Mouse (Mus musculus): ENCODE measurements around the gene Wipi1. TPM values are rescaled to one million over a fixed set of nuclear protein-coding genes. Genes with fewer than 3 reads are reported as not detected.

The Wipi1 gene
- total RNA-seq, 1 experiment, result 6.6 TPM

DNA sequence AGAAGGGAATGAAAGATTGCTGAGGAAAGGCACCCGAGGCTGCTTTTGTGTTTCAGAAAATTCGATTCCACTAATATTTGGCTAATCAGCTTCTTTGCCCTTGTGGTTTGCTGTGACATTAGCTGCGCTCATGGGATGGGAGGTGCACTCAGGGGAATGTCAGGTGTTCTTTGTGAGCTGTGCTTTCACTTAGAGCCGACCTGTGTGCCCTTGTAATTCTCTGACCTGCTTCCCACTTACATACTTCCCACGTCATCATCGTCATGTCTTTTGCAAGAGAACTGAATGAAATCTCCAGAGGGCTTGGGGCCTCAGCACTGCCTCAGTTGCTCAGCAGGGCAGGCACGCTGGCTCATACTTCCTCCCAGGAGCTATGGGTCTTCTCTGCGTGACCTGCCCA is 41.4 kb upstream of the Wipi1 start:
- in situ Hi-C loops (cut with MboI; ENCODE audit: low sequenced_read_pairs in 2 of 2, unreplicated experiment in 2 of 2), result no loop called here
- Histone ChIP-seq H3K4me1 (ENCODE audit: control insufficient read depth in 2 of 2, insufficient read depth in 2 of 2, low read length in 2 of 2, poor library complexity in 1 of 2) (peaks cover 0 to 1% of the 10 kb centered on the region in 2 experiments; a peak in 1 of 4 replicates), H3K9me3 (ENCODE audit: control insufficient read depth, insufficient read depth, low read depth, low read length) (no peaks in the 10 kb centered on the region), H3K27ac (ENCODE audit: insufficient read depth, low read depth, low read length, poor library complexity, severe bottlenecking) (no peak overlapping the region), H3K4me3 (ENCODE audit: insufficient read depth in 1 of 2, low read depth in 1 of 2, low read length in 2 of 2, poor library complexity in 1 of 2, severe bottlenecking in 1 of 2) (no peak overlapping the region), H3K36me3 (ENCODE audit: control insufficient read depth, insufficient read depth, low read length, poor library complexity, severe bottlenecking) (peaks cover 3% of the 10 kb centered on the region), H3K9ac (ENCODE audit: insufficient read depth, low read depth, low read length, poor library complexity, severe bottlenecking) (no peak overlapping the region)
- no peak for DNase-seq (ENCODE audit: low read depth, low spot score)
- TF ChIP-seq ZC3H11A (IDR thresholded peaks at IDR 0.05; ENCODE audit: borderline replicate concordance, low read depth, low read length) (no peak), HCFC1 (IDR thresholded peaks at IDR 0.05; ENCODE audit: borderline replicate concordance, insufficient read depth, low read length) (no peak), ZNF384 (IDR thresholded peaks at IDR 0.05; ENCODE audit: low read depth, low read length) (no peak), MAFK (IDR thresholded peaks at IDR 0.05; ENCODE audit: insufficient read depth, low read depth, low read length) (no peak), CHD2 (IDR thresholded peaks at IDR 0.05; ENCODE audit: low read depth, low read length) (no peak)

DNA sequence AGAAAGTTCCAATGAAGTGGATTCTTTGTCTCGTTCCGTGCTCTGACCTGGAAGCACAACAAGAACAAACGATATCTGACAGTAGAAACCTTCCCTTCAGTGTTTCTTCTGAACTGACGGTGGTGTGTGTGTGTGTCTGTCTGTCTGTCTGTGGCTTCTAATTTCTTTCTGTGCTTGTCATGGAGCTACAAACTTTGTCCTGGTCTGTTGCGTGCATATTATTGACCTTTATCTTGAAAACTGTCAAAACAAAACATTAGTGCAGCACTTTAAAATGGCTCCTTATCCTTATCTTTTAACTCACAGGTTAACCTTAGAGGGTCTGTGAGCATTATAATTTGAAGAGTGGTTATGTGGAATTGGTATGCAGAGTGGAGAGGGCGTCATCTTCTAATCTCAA is 40.7 kb upstream of the Wipi1 start:
- no peak overlapping the region for H3K27ac ChIP-seq (ENCODE audit: insufficient read depth, low read depth, low read length, poor library complexity, severe bottlenecking)
- H3K36me3 ChIP-seq (ENCODE audit: control insufficient read depth, insufficient read depth, low read length, poor library complexity, severe bottlenecking), result peaks cover 3% of the 10 kb centered on the region
- TF ChIP-seq MAFK (IDR thresholded peaks at IDR 0.05; ENCODE audit: insufficient read depth, low read depth, low read length) (no peak), ZC3H11A (IDR thresholded peaks at IDR 0.05; ENCODE audit: borderline replicate concordance, low read depth, low read length) (no peak), CHD2 (IDR thresholded peaks at IDR 0.05; ENCODE audit: low read depth, low read length) (no peak), HCFC1 (IDR thresholded peaks at IDR 0.05; ENCODE audit: borderline replicate concordance, insufficient read depth, low read length) (no peak), ZNF384 (IDR thresholded peaks at IDR 0.05; ENCODE audit: low read depth, low read length) (no peak)
- H3K4me3 ChIP-seq (ENCODE audit: insufficient read depth in 1 of 2, low read depth in 1 of 2, low read length in 2 of 2, poor library complexity in 1 of 2, severe bottlenecking in 1 of 2), result no peak overlapping the region
- H3K9me3 ChIP-seq (ENCODE audit: control insufficient read depth, insufficient read depth, low read depth, low read length), result no peaks in the 10 kb centered on the region
- no peak overlapping the region; the same call in 1 of the 2 replicates for H3K9ac ChIP-seq (ENCODE audit: insufficient read depth, low read depth, low read length, poor library complexity, severe bottlenecking)
- in situ Hi-C loops (cut with MboI; ENCODE audit: low sequenced_read_pairs in 2 of 2, unreplicated experiment in 2 of 2), result no loop called here
- H3K4me1 ChIP-seq (ENCODE audit: control insufficient read depth in 2 of 2, insufficient read depth in 2 of 2, low read length in 2 of 2, poor library complexity in 1 of 2), result peaks cover 0 to 1% of the 10 kb centered on the region in 2 experiments; a peak in 1 of 4 replicates
- no peak for DNase-seq (ENCODE audit: low read depth, low spot score)

DNA sequence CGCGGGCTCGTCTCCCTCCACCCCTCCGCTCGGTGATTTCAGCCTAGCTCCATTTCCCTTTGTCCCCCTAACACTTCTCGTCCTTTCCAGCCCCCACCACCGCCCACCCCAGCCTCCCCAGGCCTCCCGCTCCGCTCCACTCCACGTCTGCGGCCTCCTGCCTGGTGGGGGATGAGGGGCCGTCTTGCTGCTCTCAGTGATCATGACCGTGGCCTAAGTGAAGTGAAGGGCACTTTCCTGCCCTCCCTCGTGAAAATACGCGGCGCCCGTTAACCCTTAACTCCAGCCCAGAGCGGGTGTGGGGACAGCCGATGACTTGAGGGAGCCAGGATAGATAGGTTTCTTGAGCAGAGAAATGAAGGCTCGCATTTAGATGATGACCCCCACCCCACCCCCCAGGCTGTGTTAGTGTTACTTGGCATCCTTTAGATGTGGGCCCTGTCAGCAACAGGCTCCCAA is 39.8 kb upstream of the Wipi1 start:
- H3K36me3 ChIP-seq (ENCODE audit: control insufficient read depth, insufficient read depth, low read length, poor library complexity, severe bottlenecking), result peaks cover 3% of the 10 kb centered on the region
- peak overlapping the region; percentile 91 to 98 for H3K4me3 ChIP-seq (ENCODE audit: insufficient read depth in 1 of 2, low read depth in 1 of 2, low read length in 2 of 2, poor library complexity in 1 of 2, severe bottlenecking in 1 of 2)
- H3K4me1 ChIP-seq (ENCODE audit: control insufficient read depth in 2 of 2, insufficient read depth in 2 of 2, low read length in 2 of 2, poor library complexity in 1 of 2), result peaks cover 0 to 1% of the 10 kb centered on the region in 2 experiments; a peak in 1 of 4 replicates
- DNase-seq (ENCODE audit: low read depth, low spot score), result no peak
- in situ Hi-C loops (cut with MboI; ENCODE audit: low sequenced_read_pairs in 2 of 2, unreplicated experiment in 2 of 2), result no loop called here
- H3K27ac ChIP-seq (ENCODE audit: insufficient read depth, low read depth, low read length, poor library complexity, severe bottlenecking), result peak overlapping the region; percentile 61; the same call in 1 of the 2 replicates
- H3K9me3 ChIP-seq (ENCODE audit: control insufficient read depth, insufficient read depth, low read depth, low read length), result no peaks in the 10 kb centered on the region
- TF ChIP-seq ZNF384 (IDR thresholded peaks at IDR 0.05; ENCODE audit: low read depth, low read length), result no peak
- no peak for TF ChIP-seq CHD2 (IDR thresholded peaks at IDR 0.05; ENCODE audit: low read depth, low read length)
- TF ChIP-seq ZC3H11A (IDR thresholded peaks at IDR 0.05; ENCODE audit: borderline replicate concordance, low read depth, low read length), result no peak
- TF ChIP-seq MAFK (IDR thresholded peaks at IDR 0.05; ENCODE audit: insufficient read depth, low read depth, low read length), result no peak
- TF ChIP-seq HCFC1 (IDR thresholded peaks at IDR 0.05; ENCODE audit: borderline replicate concordance, insufficient read depth, low read length), result no peak
- H3K9ac ChIP-seq (ENCODE audit: insufficient read depth, low read depth, low read length, poor library complexity, severe bottlenecking), result peak overlapping the region; percentile 90

DNA sequence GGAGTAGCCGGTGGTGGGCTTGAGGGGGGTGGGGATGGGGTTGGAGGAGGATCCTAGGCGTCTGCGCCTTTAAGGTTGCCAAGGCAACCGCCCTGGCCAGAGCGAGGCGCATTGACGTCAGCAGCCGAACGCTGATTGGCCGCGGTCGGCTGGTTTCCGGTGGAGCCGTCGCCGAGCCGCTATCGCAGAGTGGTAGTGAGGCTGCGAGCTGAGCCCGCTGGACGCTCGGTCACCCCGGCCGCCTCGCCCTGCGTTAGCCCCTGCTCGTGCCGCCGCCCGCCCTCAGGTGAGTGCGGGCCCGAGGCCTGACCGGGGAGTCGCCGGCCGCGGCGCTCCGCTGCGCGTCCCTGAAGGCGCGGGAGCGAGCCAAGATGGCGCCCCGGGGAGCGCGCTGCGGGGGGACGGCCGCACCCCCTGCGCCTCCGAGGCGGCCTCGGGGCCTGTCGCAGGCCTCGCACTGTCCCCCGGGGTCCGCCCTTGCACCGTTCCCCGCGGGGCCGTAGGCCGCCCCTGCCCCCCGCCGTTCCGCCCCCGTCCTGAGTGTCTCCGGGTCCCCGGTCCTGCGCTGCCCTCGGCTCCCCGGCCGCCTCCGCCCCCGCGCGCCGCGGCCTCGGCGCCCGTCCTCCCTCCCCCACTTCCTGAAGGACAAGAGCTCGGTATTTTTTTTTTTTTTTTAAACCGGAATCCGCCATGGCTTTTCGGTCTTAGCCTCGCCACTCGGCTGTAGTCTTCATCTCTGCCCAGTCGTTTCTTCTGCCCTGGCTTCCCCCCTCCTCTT is 39.2 kb upstream of the Wipi1 start:
- Histone ChIP-seq H3K4me1 (ENCODE audit: control insufficient read depth in 2 of 2, insufficient read depth in 2 of 2, low read length in 2 of 2, poor library complexity in 1 of 2) (peaks cover 0 to 1% of the 10 kb centered on the region in 2 experiments; a peak in 1 of 4 replicates), H3K9me3 (ENCODE audit: control insufficient read depth, insufficient read depth, low read depth, low read length) (no peaks in the 10 kb centered on the region), H3K4me3 (ENCODE audit: insufficient read depth in 1 of 2, low read depth in 1 of 2, low read length in 2 of 2, poor library complexity in 1 of 2, severe bottlenecking in 1 of 2) (peak overlapping the region; percentile 91 to 98), H3K9ac (ENCODE audit: insufficient read depth, low read depth, low read length, poor library complexity, severe bottlenecking) (peak overlapping the region; percentile 90), H3K36me3 (ENCODE audit: control insufficient read depth, insufficient read depth, low read length, poor library complexity, severe bottlenecking) (peaks cover 3% of the 10 kb centered on the region), H3K27ac (ENCODE audit: insufficient read depth, low read depth, low read length, poor library complexity, severe bottlenecking) (peak overlapping the region; percentile 61; the same call in 1 of the 2 replicates)
- peak; percentile 68; the same call in 1 of the 2 replicates for TF ChIP-seq ZNF384 (IDR thresholded peaks at IDR 0.05; ENCODE audit: low read depth, low read length)
- peak; percentile 29; the same call in 1 of the 2 replicates for TF ChIP-seq HCFC1 (IDR thresholded peaks at IDR 0.05; ENCODE audit: borderline replicate concordance, insufficient read depth, low read length)
- TF ChIP-seq MAFK (IDR thresholded peaks at IDR 0.05; ENCODE audit: insufficient read depth, low read depth, low read length), result no peak
- in situ Hi-C loops (cut with MboI; ENCODE audit: low sequenced_read_pairs in 2 of 2, unreplicated experiment in 2 of 2), result no loop called here
- peak; percentile 74 for DNase-seq (ENCODE audit: low read depth, low spot score)
